Mouse (Mus musculus) G1E (cell line): ENCODE data around the gene Camk2g. TPM values are rescaled to one million over a fixed set of nuclear protein-coding genes. Genes with fewer than 3 reads are reported as not detected.

Experiments used
- ATAC-seq: 2 replicates; pipeline ENCODE4 v1.8.0; 2016; ENCODE audit warnings: mild to moderate bottlenecking; ENCODE audit not compliant: insufficient number of reproducible peaks, poor library complexity, low FRiP score, severe bottlenecking; ENCODE audit errors: extremely low read depth
- DNase-seq: peaks from one replicate; pipeline ENCODE4 v3.0.0; 2012; ENCODE audit warnings: low spot score
- H3K27me3 ChIP-seq: 2 replicates; pipeline ENCODE4 v1.6.1; 2012; ENCODE audit warnings: mild to moderate bottlenecking, low read length, inconsistent platforms; ENCODE audit not compliant: insufficient read depth
- H3K36me3 ChIP-seq: replicated peaks from 2 replicates; pipeline ENCODE3; 2012; ENCODE audit warnings: mild to moderate bottlenecking, inconsistent platforms
- H3K4me1 ChIP-seq: 2 replicates; pipeline ENCODE4 v1.6.1; 2012; ENCODE audit warnings: low read depth, low read length, inconsistent platforms, mixed read lengths; ENCODE audit not compliant: insufficient read depth
- H3K4me3 ChIP-seq: 2 replicates; pipeline ENCODE4 v1.5.1; 2012; ENCODE audit warnings: low read depth, mild to moderate bottlenecking, inconsistent platforms, low read length, moderate library complexity, mixed read lengths
- H3K9me3 ChIP-seq: replicated peaks from 2 replicates; pipeline ENCODE4 v1.6.1; 2012; ENCODE audit warnings: inconsistent platforms
- CTCF ChIP-seq: IDR thresholded peaks from 2 replicates; pipeline ENCODE4 v1.5.1; 2012; ENCODE audit warnings: low read depth, low read length, inconsistent platforms, mixed read lengths
- GATA1 ChIP-seq: IDR thresholded peaks from 2 replicates; pipeline ENCODE4 v1.6.1; 2012; ENCODE audit warnings: borderline replicate concordance, low read length, inconsistent platforms, mixed read lengths
- GATA2 ChIP-seq: IDR thresholded peaks from 2 replicates; pipeline ENCODE4 v1.6.1; 2012; ENCODE audit warnings: low read depth, low read length, inconsistent platforms, borderline replicate concordance
- POLR2AphosphoS5 ChIP-seq: IDR thresholded peaks from 2 replicates; pipeline ENCODE4 v1.6.1; 2012; ENCODE audit warnings: low read depth, low read length, inconsistent platforms; ENCODE audit not compliant: insufficient replicate concordance
- TAL1 ChIP-seq: conservative IDR thresholded peaks from 2 replicates; pipeline ENCODE4 v1.6.1; 2012; ENCODE audit warnings: low read depth, low read length, inconsistent platforms, mixed read lengths
- polyA plus RNA-seq: library from polyadenylated mRNA; stranded (reverse); fragments of >175 nt; gene quantifications from 2 replicates; pipeline ENCODE4 v1.2.3, GENCODE M21; 2012
- total RNA-seq, 2 experiments: library from RNA; stranded (forward) in 1 of 2; stranded (reverse) in 1 of 2; fragments of 200-1000 nt in 1 of 2; fragments of >200 nt in 1 of 2; fragmentation: Nextera tagmentation in 1 of 2; gene quantifications; 2 replicates each; pipeline ENCODE4 v1.2.3; 2014 to 2017

Camk2g gene
- total and polyA plus RNA-seq, 3 experiments = 30.3 to 37.4 (median 35.9) TPM

- peaks cover 14% of the 10 kb centered on the region for H3K4me1 ChIP-seq
- no peaks in the 10 kb centered on the region for H3K36me3 ChIP-seq
- DNase-seq (no peak), ATAC-seq (no peak)
- TF ChIP-seq POLR2AphosphoS5 (no peak), GATA2 (no peak), CTCF (no peak), GATA1 (no peak), TAL1 (no peak)
- H3K4me3 ChIP-seq = no peak overlapping the region
- H3K9me3 ChIP-seq = no peaks in the 10 kb centered on the region
- H3K27me3 ChIP-seq = peaks cover 36% of the 10 kb centered on the region
These were observed 9.2 kb upstream of the Camk2g start for GRCm38 (mm10) chr14:20802926-20803605.

- H3K27me3 ChIP-seq = peaks cover 15% of the 10 kb centered on the region
- TF ChIP-seq GATA2 (no peak), GATA1 (no peak), TAL1 (no peak), POLR2AphosphoS5 (no peak), CTCF (peak; percentile 92)
These were observed 4.9 kb upstream of the Camk2g start for GRCm38 (mm10) chr14:20798761-20799160.

GRCm38 (mm10) chr14:20798300-20798699 lies 4.4 kb upstream of the Camk2g start:
- Histone ChIP-seq H3K9me3 (no peaks in the 10 kb centered on the region), H3K4me1 (peaks cover 27% of the 10 kb centered on the region), H3K27me3 (peaks cover 15% of the 10 kb centered on the region), H3K4me3 (no peak overlapping the region), H3K36me3 (peaks cover 2% of the 10 kb centered on the region)
- TF ChIP-seq GATA1 (no peak), POLR2AphosphoS5 (no peak), TAL1 (no peak), CTCF (no peak), GATA2 (no peak)
- ATAC-seq (no peak), DNase-seq (no peak)

More at GRCm38 (mm10) chr14:20798761-20799160, 4.9 kb upstream of the Camk2g start:
- peak; percentile 32 for DNase-seq
- Histone ChIP-seq H3K9me3 (no peaks in the 10 kb centered on the region), H3K36me3 (peaks cover 2% of the 10 kb centered on the region), H3K4me1 (peaks cover 32% of the 10 kb centered on the region), H3K4me3 (no peak overlapping the region)
- ATAC-seq = peak; percentile 32; the same call in 1 of the 2 replicates

- ATAC-seq (no peak), DNase-seq (no peak)
- H3K4me1 ChIP-seq = peaks cover 38% of the 10 kb centered on the region
- TF ChIP-seq GATA2 = no peak
- no peak for TF ChIP-seq GATA1
- TF ChIP-seq POLR2AphosphoS5 = no peak
- TF ChIP-seq CTCF = no peak
- no peak for TF ChIP-seq TAL1
- H3K27me3 ChIP-seq = peaks cover 15% of the 10 kb centered on the region
- H3K36me3 ChIP-seq = peaks cover 14% of the 10 kb centered on the region
- no peak overlapping the region for H3K4me3 ChIP-seq
- H3K9me3 ChIP-seq = no peaks in the 10 kb centered on the region
These were observed 2.8 kb upstream of the Camk2g start for GRCm38 (mm10) chr14:20796643-20797042.

GRCm38 (mm10) chr14:20796170-20796569 lies 2.3 kb upstream of the Camk2g start:
- TF ChIP-seq GATA1 (no peak), GATA2 (no peak), POLR2AphosphoS5 (no peak), TAL1 (no peak), CTCF (no peak)
- H3K9me3 ChIP-seq = no peaks in the 10 kb centered on the region
- no peak for DNase-seq
- peaks cover 41% of the 10 kb centered on the region for H3K4me1 ChIP-seq
- H3K36me3 ChIP-seq = peaks cover 19% of the 10 kb centered on the region
- peaks cover 15% of the 10 kb centered on the region for H3K27me3 ChIP-seq
- no peak for ATAC-seq
- no peak overlapping the region for H3K4me3 ChIP-seq

GRCm38 (mm10) chr14:20795423-20796152 lies 1.7 kb upstream of the Camk2g start:
- Histone ChIP-seq H3K9me3 (no peaks in the 10 kb centered on the region), H3K27me3 (peaks cover 15% of the 10 kb centered on the region), H3K4me1 (peaks cover 45% of the 10 kb centered on the region), H3K4me3 (peak overlapping the region; percentile 30; the same call in 1 of the 2 replicates), H3K36me3 (peaks cover 24% of the 10 kb centered on the region)
- ATAC-seq = no peak
- DNase-seq = no peak
- TF ChIP-seq CTCF = no peak
- no peak for TF ChIP-seq TAL1
- TF ChIP-seq GATA2 = no peak
- no peak for TF ChIP-seq POLR2AphosphoS5
- no peak for TF ChIP-seq GATA1
